Mouse (Mus musculus): ENCODE measurements around the gene Smim27. TPM values are rescaled to one million over a fixed set of nuclear protein-coding genes. Genes with fewer than 3 reads are reported as not detected.

Smim27 gene
- polyA plus RNA-seq (2014; fragmentation: Nextera tagmentation; extraction: Ambion mirVana) = 21.6 and 27.7 TPM in 2 replicates

DNA sequence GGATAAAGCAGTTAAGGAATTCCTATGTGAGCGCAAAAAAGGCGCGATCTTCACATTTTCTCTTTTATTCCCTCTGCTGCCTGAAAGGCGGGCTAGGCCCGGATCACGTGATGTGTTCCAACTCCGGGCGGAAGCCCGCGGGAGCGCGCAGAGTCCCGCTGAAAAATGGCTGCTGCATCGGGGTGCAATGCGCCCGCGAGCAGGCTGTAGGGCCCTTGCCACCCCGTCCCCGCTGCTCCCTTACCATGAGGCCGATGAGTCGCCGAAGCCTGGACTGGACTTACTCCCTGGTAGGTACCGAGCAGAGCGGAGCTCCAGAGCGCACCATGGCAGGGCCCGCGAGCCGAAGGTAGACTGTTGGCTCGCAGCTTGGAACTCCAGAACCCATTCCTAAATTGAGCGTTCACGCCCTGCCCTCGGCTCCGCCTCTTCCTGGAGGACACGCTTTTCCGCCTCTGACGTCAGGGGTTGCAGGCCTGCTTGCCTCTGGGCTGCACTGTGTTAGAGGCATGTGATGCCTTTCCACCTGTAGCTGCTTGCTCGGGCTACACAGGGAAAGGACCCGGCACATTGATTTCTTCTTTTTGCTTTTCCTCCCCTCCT, at the start of gene Smim27, which contains the start of gene Topors:
Smim27 (plus strand) TSS at position 150 of the 603 bp plus-strand sequence.
Topors (minus strand) TSS at position 421 of the 603 bp plus-strand sequence.
- WGBS = under 1% methylated on average over 38 of the region's 38 CpGs
- DNase-seq (ENCODE audit: low spot score) (peak; percentile 95), ATAC-seq (ENCODE audit: insufficient read depth, low FRiP score, low TSS enrichment) (peak; percentile 94)

DNA sequence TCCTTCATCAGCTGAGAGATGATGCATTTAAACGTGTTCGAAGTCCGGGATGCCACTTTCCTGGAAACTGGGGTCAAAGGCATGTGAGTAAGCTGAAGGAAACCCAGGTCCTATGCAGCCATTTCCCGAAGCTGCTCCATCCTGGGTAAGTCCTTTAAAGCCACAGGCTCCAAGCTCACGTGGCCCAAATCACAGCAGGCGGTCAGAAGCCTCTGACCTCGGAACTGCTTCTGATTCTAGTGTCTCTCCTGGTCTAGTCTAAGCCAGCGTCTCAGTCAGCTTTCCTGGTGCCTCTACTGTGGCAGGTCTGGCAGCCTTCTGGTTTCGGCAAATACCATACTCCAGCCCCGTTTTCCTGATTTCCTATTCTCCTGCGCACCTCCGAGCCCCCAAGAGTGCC, 48.9 kb upstream of the Smim27 start:
- WGBS = 23% methylated on average over 12 of the region's 12 CpGs
- Histone ChIP-seq H3K4me2 (ENCODE audit: low read depth) (no peak overlapping the region), H3K4me1 (ENCODE audit: control insufficient read depth, insufficient read depth, low read length) (no peaks in the 10 kb centered on the region), H3K4me3 (ENCODE audit: low read depth, low read length) (no peak overlapping the region), H3K36me3 (ENCODE audit: control insufficient read depth, insufficient read depth, low read length) (no peaks in the 10 kb centered on the region), H3K27ac (ENCODE audit: low read depth, low read length) (no peak overlapping the region), H3K9ac (ENCODE audit: low read length) (no peak overlapping the region), H3K27me3 (ENCODE audit: control insufficient read depth, insufficient read depth, low read length) (no peaks in the 10 kb centered on the region), H3K9me3 (ENCODE audit: control insufficient read depth, low read length) (no peaks in the 10 kb centered on the region)
- no peak for DNase-seq (ENCODE audit: low spot score)
- ATAC-seq (ENCODE audit: insufficient read depth, low FRiP score, low TSS enrichment) = no peak

More for the DNA sequence above, at the start of gene Smim27, which contains the start of gene Topors:
- Histone ChIP-seq H3K27ac (ENCODE audit: low read depth, low read length) (peak within 1 kb of the TSS; percentile 89), H3K4me1 (ENCODE audit: control insufficient read depth, insufficient read depth, low read length) (peaks cover 6% of the 10 kb centered on the region; the same call in 1 of the 2 replicates), H3K9ac (ENCODE audit: low read length) (peak within 1 kb of the TSS; percentile 85), H3K4me2 (ENCODE audit: low read depth) (peak within 1 kb of the TSS; percentile 83), H3K4me3 (ENCODE audit: low read depth, low read length) (peak within 1 kb of the TSS; percentile 85), H3K9me3 (ENCODE audit: control insufficient read depth, low read length) (no peaks in the 10 kb centered on the region), H3K36me3 (ENCODE audit: control insufficient read depth, insufficient read depth, low read length) (no peaks in the 10 kb centered on the region), H3K27me3 (ENCODE audit: control insufficient read depth, insufficient read depth, low read length) (no peaks in the 10 kb centered on the region)

- ATAC-seq (ENCODE audit: insufficient read depth, low FRiP score, low TSS enrichment) = no peak
- no peaks in the 10 kb centered on the region for H3K27me3 ChIP-seq (ENCODE audit: control insufficient read depth, insufficient read depth, low read length)
- no peak overlapping the region for H3K4me3 ChIP-seq (ENCODE audit: low read depth, low read length)
- H3K4me1 ChIP-seq (ENCODE audit: control insufficient read depth, insufficient read depth, low read length) = no peaks in the 10 kb centered on the region
- no peak overlapping the region for H3K27ac ChIP-seq (ENCODE audit: low read depth, low read length)
- no peak overlapping the region for H3K4me2 ChIP-seq (ENCODE audit: low read depth)
- DNase-seq (ENCODE audit: low spot score) = no peak
- no peaks in the 10 kb centered on the region for H3K9me3 ChIP-seq (ENCODE audit: control insufficient read depth, low read length)
- H3K9ac ChIP-seq (ENCODE audit: low read length) = no peak overlapping the region
- WGBS = 27% methylated on average over 14 of the region's 14 CpGs
- no peaks in the 10 kb centered on the region for H3K36me3 ChIP-seq (ENCODE audit: control insufficient read depth, insufficient read depth, low read length)
Measured at GRCm38 (mm10) chr4:40221004-40221760, 48.2 kb upstream of the Smim27 start.

DNA sequence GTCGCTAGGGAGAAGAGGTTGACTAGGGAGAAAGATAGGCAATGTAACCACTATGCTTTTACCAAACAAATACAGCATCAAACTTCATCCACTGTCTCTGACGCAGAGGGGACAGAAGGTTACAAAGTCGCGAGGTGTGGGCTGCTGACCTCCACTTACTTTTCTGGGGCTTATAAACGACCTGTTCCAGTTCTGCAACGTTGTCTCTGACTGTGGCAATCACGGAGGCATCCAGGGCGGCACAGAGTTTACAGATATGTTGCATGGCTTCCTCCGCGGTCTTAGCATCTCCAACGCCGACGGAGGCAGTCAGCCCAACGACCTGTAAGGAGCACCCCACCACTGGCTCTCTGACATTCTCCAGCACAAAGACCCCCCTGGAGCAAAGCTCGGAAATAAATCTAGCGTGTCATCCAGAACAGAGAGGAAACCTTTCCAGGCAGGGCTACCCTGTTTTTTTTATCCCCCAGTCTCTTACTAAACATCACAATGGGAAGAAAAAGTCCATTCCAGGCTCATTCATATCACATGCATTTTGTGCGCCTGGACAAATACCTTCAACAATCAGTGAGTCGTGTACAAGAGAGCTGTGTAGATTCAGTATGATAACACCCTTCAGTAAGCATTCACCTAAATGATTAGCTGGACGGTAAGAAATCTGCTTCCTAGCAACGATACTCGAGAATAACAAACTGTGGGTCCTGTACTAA, 47.3 kb upstream of the Smim27 start:
- no peak for ATAC-seq (ENCODE audit: insufficient read depth, low FRiP score, low TSS enrichment)
- H3K27me3 ChIP-seq (ENCODE audit: control insufficient read depth, insufficient read depth, low read length) = no peaks in the 10 kb centered on the region

GRCm38 (mm10) chr4:40226095-40226494, 43.3 kb upstream of the Smim27 start:
- Histone ChIP-seq H3K36me3 (ENCODE audit: control insufficient read depth, insufficient read depth, low read length) (no peaks in the 10 kb centered on the region), H3K4me1 (ENCODE audit: control insufficient read depth, insufficient read depth, low read length) (no peaks in the 10 kb centered on the region), H3K4me2 (ENCODE audit: low read depth) (no peak overlapping the region), H3K9ac (ENCODE audit: low read length) (no peak overlapping the region), H3K9me3 (ENCODE audit: control insufficient read depth, low read length) (no peaks in the 10 kb centered on the region), H3K27ac (ENCODE audit: low read depth, low read length) (no peak overlapping the region), H3K27me3 (ENCODE audit: control insufficient read depth, insufficient read depth, low read length) (no peaks in the 10 kb centered on the region), H3K4me3 (ENCODE audit: low read depth, low read length) (no peak overlapping the region)
- DNase-seq (ENCODE audit: low spot score) = no peak
- ATAC-seq (ENCODE audit: insufficient read depth, low FRiP score, low TSS enrichment) = no peak
- WGBS = 75% methylated on average over 5 of the region's 5 CpGs

More for the DNA sequence above, 47.3 kb upstream of the Smim27 start:
- no peak overlapping the region for H3K27ac ChIP-seq (ENCODE audit: low read depth, low read length)
- no peak overlapping the region for H3K4me3 ChIP-seq (ENCODE audit: low read depth, low read length)
- H3K36me3 ChIP-seq (ENCODE audit: control insufficient read depth, insufficient read depth, low read length) = no peaks in the 10 kb centered on the region
- no peaks in the 10 kb centered on the region for H3K4me1 ChIP-seq (ENCODE audit: control insufficient read depth, insufficient read depth, low read length)
- WGBS = 47% methylated on average over 21 of the region's 21 CpGs
- H3K9ac ChIP-seq (ENCODE audit: low read length) = no peak overlapping the region
- H3K4me2 ChIP-seq (ENCODE audit: low read depth) = no peak overlapping the region
- no peaks in the 10 kb centered on the region for H3K9me3 ChIP-seq (ENCODE audit: control insufficient read depth, low read length)
- no peak for DNase-seq (ENCODE audit: low spot score)

DNA sequence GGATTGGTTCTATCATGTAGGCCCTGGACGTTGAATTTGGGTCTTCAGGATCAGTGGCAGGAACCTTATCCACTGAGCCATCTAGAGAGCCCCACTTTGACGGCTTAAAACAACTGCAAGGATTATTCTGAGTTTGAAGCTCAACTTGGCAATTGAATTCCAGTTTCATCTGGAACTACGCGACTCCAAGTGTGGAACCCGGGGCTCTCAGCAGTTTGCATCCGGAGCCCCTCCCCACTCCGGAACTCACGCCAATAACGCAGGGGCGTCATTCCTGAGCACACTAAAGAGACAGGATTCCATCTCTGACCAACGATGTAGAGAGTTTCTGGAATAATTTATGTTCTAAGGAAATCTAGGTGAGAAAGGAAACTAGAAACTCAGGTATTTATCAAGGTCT, 42.2 kb upstream of the Smim27 start:
- ATAC-seq (ENCODE audit: insufficient read depth, low FRiP score, low TSS enrichment) = no peak
- Histone ChIP-seq H3K4me1 (ENCODE audit: control insufficient read depth, insufficient read depth, low read length) (no peaks in the 10 kb centered on the region), H3K27ac (ENCODE audit: low read depth, low read length) (no peak overlapping the region), H3K36me3 (ENCODE audit: control insufficient read depth, insufficient read depth, low read length) (no peaks in the 10 kb centered on the region), H3K9ac (ENCODE audit: low read length) (no peak overlapping the region), H3K4me3 (ENCODE audit: low read depth, low read length) (no peak overlapping the region), H3K27me3 (ENCODE audit: control insufficient read depth, insufficient read depth, low read length) (no peaks in the 10 kb centered on the region), H3K4me2 (ENCODE audit: low read depth) (no peak overlapping the region), H3K9me3 (ENCODE audit: control insufficient read depth, low read length) (no peaks in the 10 kb centered on the region)
- no peak for DNase-seq (ENCODE audit: low spot score)
- WGBS = 88% methylated on average over 11 of the region's 11 CpGs

GRCm38 (mm10) chr4:40227886-40228285, 41.5 kb upstream of the Smim27 start:
- no peaks in the 10 kb centered on the region for H3K9me3 ChIP-seq (ENCODE audit: control insufficient read depth, low read length)
- 89% methylated on average over 7 of the region's 7 CpGs for WGBS
- H3K9ac ChIP-seq (ENCODE audit: low read length) = no peak overlapping the region
- no peak for DNase-seq (ENCODE audit: low spot score)
- no peak overlapping the region for H3K4me3 ChIP-seq (ENCODE audit: low read depth, low read length)
- H3K36me3 ChIP-seq (ENCODE audit: control insufficient read depth, insufficient read depth, low read length) = no peaks in the 10 kb centered on the region
- ATAC-seq (ENCODE audit: insufficient read depth, low FRiP score, low TSS enrichment) = no peak
- H3K27ac ChIP-seq (ENCODE audit: low read depth, low read length) = no peak overlapping the region
- no peaks in the 10 kb centered on the region for H3K27me3 ChIP-seq (ENCODE audit: control insufficient read depth, insufficient read depth, low read length)
- no peaks in the 10 kb centered on the region for H3K4me1 ChIP-seq (ENCODE audit: control insufficient read depth, insufficient read depth, low read length)
- H3K4me2 ChIP-seq (ENCODE audit: low read depth) = no peak overlapping the region

- Histone ChIP-seq H3K27me3 (ENCODE audit: control insufficient read depth, insufficient read depth, low read length) (no peaks in the 10 kb centered on the region), H3K27ac (ENCODE audit: low read depth, low read length) (no peak overlapping the region), H3K36me3 (ENCODE audit: control insufficient read depth, insufficient read depth, low read length) (no peaks in the 10 kb centered on the region), H3K4me3 (ENCODE audit: low read depth, low read length) (no peak overlapping the region), H3K9me3 (ENCODE audit: control insufficient read depth, low read length) (no peaks in the 10 kb centered on the region), H3K9ac (ENCODE audit: low read length) (no peak overlapping the region), H3K4me2 (ENCODE audit: low read depth) (no peak overlapping the region), H3K4me1 (ENCODE audit: control insufficient read depth, insufficient read depth, low read length) (no peaks in the 10 kb centered on the region)
- DNase-seq (ENCODE audit: low spot score) = no peak
- WGBS = 97% methylated on average over 6 of the region's 6 CpGs
- no peak for ATAC-seq (ENCODE audit: insufficient read depth, low FRiP score, low TSS enrichment)
Measured at GRCm38 (mm10) chr4:40229723-40230122, 39.7 kb upstream of the Smim27 start.
